Mouse (Mus musculus): ENCODE measurements around the gene Pcnx3.

Gene Pcnx3

DNA sequence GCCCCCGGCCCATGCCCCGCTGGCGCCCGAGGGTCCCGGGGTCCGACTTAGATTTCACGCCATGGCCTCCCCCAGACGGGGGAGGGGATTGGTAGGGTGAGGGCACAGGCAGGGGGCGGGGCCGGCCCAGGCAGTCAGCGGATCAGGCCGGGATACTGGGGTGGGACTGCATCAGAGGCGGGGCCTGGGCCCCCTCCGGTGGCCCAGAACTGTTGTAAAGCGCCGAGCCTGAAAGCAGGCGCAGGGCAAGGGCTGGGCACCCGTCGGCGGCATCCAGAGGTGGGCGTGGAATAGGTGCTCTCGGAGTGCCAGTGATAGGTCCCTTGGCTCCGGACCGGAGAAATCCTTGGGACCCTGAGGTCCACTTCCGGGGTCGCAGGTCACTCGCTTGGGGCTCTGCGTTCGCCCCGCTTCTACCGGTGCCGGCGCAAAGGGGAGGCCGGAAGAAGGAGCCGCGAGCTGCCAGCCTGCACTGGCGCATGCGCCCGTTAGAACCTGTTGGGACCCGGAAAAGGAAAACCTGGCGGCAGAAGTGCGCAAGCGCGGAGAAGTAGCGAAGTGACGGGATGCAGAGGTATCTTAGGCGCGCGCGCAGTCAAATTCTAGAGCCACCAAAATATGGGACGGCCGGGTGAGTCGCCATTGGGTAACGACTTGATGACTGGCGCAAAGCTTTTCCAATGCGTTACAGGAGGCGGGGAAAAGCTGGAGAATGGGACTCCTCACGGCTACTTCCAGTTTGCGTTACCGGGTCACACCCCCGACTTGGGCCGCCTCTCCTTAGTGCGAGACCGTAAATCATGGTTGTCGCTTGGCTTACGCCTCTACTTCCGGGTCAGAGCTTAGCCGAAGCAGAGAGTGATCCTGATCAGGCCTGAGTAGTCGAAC is at the start of gene Pcnx3, which contains the start of gene Map3k11:
Gene Pcnx3, minus strand, starts transcription at position 709 of the 888 bp plus-strand sequence.
Gene Map3k11, plus strand, starts transcription at position 543 of the 888 bp plus-strand sequence.
- in situ Hi-C loops (cut with MboI, MseI) = no loop called here

DNA sequence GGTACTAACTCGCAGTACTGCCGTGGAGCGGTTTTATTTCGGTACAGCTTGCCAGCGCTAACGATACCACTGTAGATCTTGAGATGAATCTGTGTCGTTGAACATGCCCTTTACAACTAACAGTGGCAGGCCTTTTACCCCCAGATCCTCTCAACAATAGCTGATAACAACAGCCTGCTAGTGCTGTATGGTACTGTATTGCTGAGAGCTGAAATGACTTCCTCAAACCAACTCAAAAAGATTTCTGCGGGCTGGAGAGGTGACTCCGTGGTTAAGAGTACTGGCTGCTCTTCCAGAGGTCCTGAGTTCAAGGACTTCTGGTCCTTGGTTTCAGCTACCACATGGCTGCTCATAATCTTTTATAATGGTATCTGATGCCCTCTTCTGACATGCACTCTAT is 45.6 kb upstream of the Pcnx3 start:
- in situ Hi-C loops (cut with MboI, MseI) = no loop called here

- in situ Hi-C loops (cut with MboI, MseI) = no loop called here
Observed at GRCm38 (mm10) chr19:5731264-5731978, 42.7 kb upstream of the Pcnx3 start.

GRCm38 (mm10) chr19:5730314-5731186 is 41.8 kb upstream of the Pcnx3 start:
- in situ Hi-C loops (cut with MboI, MseI) = no loop called here

GRCm38 (mm10) chr19:5729444-5729815 is 40.7 kb upstream of the Pcnx3 start, which contains the start of gene Fam89b:
TSS of gene Fam89b (minus strand) at chr19:5729653.
- in situ Hi-C loops (cut with MboI, MseI) = no loop called here

DNA sequence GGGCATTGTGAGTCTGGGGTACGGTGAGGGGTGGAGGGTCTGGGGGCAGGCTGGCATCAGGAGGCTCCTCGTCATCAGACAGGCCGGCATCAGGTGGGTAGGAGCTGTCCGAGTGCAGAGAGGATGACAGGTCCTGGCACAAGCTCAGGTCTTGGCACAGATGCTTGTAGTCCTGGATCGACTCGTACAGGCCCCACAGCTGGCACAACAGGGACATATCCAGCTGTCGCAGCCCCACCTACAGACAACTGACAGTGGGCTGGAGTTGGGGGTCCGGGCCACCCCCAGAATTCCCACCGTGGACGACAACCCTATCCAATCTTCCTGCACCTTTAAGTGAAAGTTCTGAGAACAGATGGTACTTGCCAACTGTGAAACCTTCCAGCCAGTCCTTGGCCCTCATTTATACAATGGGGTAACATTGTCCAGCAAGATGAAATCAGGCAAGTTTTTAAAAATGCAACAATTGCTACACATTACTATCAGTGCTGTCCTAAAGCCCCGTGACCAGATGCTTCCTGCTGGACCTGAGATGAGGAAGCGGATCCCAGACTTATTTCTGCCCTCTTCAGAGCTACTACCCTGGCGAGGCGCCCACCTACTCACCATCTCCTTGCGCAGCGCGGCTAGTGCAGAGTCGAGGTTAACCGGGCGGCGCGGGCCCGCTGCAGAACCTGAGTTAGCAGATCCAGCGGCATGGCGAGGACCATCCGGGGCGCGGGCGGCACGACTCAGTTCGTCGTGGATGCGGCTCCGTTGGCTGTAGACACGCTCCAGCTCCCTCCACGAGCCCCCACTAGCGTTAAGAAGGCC is 40.1 kb upstream of the Pcnx3 start:
- in situ Hi-C loops (cut with MboI, MseI) = no loop called here

GRCm38 (mm10) chr19:5727701-5728100 is 39.0 kb upstream of the Pcnx3 start:
- in situ Hi-C loops (cut with MboI, MseI) = no loop called here

- in situ Hi-C loops (cut with MboI, MseI) = no loop called here
Observed at GRCm38 (mm10) chr19:5726961-5727578, 38.4 kb upstream of the Pcnx3 start.

GRCm38 (mm10) chr19:5725767-5726515 is 37.2 kb upstream of the Pcnx3 start, which contains the start of gene Ehbp1l1:
TSS of gene Ehbp1l1 (minus strand) at chr19:5726317.
- in situ Hi-C loops (cut with MboI, MseI) = no loop called here

DNA sequence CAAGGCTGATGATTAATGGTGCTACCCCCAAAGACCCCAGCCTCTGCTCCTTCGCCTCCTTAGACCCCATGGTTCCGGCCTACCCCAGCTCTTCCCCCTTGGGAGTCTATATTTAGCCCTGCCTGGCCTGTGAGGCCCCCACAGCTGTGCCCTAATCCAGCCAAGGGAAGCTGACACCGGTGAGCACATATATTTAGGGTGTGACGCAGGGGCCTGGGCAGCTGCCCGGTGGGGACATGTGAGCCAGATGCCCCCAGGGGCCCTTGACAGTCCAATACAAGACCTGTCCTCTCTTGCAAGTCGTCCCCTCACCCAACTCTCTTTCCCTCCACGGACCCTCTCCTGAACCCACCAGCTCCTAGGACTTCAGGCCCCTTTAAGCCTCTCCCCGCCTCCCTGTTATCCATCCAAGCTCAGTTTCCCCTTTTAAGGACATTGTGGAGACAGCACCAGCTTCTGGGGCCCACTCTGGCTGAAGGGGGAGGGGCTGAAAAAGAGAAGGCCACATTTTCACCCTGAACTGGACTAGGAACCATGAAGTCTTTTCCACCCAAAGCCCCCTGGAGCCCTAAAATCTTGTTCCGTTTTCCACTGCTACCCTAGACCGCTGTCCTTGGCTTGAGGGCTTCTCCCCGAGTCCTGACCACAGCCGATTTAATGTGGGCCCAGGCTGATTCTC is 36.5 kb upstream of the Pcnx3 start:
- in situ Hi-C loops (cut with MboI, MseI) = no loop called here

DNA sequence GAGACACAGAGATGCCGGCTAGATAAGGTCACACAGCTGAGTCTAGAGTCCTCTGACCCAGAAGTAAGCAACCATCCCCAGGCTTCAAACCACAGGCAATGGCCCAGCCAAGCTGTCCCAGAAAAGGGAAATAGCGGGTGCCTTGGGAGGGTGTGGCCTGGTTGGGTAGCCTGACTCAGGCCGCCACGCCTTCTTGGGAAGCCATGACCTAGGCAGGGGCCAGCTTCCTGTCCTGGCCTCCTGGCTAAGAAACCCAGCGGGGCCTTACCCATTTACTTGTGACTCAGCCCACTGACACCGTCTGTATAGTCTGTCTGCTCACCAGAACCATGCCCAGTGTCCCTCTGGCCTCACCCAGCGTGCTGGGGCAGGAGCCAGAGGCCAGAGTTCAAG is 35.8 kb upstream of the Pcnx3 start:
- in situ Hi-C loops (cut with MboI, MseI) = no loop called here

- in situ Hi-C loops (cut with MboI, MseI) = no loop called here
Observed at GRCm38 (mm10) chr19:5723934-5724548, 35.3 kb upstream of the Pcnx3 start.

GRCm38 (mm10) chr19:5722848-5723425 is 34.2 kb upstream of the Pcnx3 start:
- in situ Hi-C loops (cut with MboI, MseI) = no loop called here

DNA sequence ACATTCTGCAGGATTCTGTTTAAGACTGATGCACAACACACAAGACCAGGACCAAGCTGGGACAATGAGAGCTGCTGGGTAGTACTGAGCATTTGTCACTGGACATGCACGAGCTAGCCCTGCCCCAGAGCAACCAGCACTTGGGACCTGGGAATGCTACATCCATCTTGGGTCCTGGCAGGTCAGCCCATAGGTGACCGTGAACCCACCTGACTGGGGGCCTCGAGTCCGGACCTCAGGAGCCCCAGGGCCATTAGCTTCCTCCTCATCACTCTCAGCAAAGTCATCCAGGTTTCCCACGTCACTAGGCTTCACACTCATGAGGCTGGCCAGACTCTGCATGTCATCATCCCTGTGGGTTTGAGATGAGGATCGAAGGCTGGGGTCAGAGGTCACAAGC is 32.5 kb upstream of the Pcnx3 start:
- in situ Hi-C loops (cut with MboI, MseI) = no loop called here

DNA sequence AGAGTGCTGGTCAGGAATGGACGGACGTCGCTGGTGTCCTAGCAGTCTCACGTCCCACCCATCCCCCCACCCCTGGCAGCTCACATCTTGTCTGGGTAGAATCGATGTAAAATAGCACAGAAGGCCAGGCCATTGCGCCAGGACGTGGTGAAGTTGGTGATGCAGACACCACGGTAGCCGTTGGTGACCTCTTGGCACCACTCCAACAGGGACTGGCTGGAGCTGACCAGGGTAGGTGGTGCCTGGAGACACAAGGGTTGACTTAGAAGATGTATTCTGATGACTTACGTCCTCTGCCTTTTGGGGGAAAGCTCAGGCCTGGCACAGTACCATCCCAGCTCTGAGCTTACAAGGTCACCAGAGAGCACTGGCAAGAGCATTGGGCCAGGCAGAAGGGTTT is 28.2 kb upstream of the Pcnx3 start:
- in situ Hi-C loops (cut with MboI, MseI) = no loop called here

DNA sequence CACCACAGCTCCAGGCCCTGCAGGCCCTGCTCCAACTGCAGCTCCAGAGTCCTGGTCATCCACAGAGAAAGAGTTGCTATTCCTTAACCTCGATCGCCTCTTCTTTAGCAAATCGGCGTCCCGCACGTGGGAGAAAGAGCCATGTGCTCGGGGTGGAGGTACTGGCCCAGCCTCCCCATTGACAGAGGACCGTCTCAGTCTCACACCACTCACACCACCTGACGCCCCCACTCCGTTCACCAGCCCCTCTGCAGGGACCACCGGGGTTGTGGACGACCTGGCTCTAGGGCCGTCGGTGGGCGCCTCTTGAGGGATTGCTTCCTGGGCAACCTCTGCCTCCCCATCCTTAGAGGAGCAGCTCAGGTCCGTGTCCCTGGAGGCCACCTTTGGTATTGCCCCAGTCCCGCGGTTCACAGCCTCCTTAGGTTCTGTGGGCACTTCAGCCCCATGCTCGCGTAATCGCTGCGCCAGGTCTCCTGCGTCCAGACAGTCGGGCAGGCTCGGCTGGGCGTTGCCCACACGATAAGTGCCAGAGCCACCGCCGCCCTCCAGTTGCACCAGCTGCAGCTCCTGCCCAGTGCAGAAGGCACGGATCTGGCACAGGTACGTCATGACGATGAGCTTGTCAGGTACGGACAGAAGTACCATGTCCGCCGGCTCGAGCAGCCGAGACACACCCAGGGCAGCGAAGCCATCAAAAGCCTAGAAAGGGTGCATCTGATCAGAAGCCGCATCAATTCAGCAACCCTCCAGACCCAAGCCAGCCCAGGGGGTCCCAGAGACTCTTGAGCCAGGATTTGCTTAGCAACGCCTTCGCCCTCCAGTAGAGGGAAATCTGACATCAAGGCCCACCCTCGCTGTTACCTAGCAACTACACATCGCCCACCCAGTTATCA is 27.3 kb upstream of the Pcnx3 start:
- in situ Hi-C loops (cut with MboI, MseI) = no loop called here

GRCm38 (mm10) chr19:5713730-5714129 is 25.0 kb upstream of the Pcnx3 start:
- in situ Hi-C loops (cut with MboI, MseI) = no loop called here

Data from regulatory T cell (primary cell).